Mouse (Mus musculus) CH12.LX (cell line): ENCODE measurements around the gene Fam186a.

Experiments used
- CHD2 ChIP-seq: IDR thresholded peaks from 2 replicates; pipeline ENCODE4 v1.6.1; 2011; ENCODE audit warnings: low read length, improper control_type of control experiment
- E2F4 ChIP-seq: IDR thresholded peaks from 2 replicates; pipeline ENCODE4 v1.6.1; 2011; ENCODE audit warnings: low read depth, low read length, improper control_type of control experiment; ENCODE audit not compliant: insufficient replicate concordance
- ELF1 ChIP-seq: IDR thresholded peaks from 2 replicates; pipeline ENCODE4 v1.6.1; 2014; ENCODE audit warnings: low read depth, mild to moderate bottlenecking, inconsistent platforms, low read length, improper control_type of control experiment
- ETS1 ChIP-seq: conservative IDR thresholded peaks from 2 replicates; pipeline ENCODE4 v1.6.1; 2012; ENCODE audit warnings: low read depth, mild to moderate bottlenecking, inconsistent platforms, low read length, improper control_type of control experiment, moderate library complexity
- NRF1 ChIP-seq: IDR thresholded peaks from 2 replicates; pipeline ENCODE4 v1.6.1; 2014; ENCODE audit warnings: low read depth, mild to moderate bottlenecking, inconsistent platforms, low read length, improper control_type of control experiment, moderate library complexity
- POLR2A ChIP-seq: IDR thresholded peaks from 2 replicates; pipeline ENCODE4 v1.6.1; 2011; ENCODE audit warnings: low read depth, mild to moderate bottlenecking, improper control_type of control experiment, low read length
- TBP ChIP-seq: conservative IDR thresholded peaks from 2 replicates; pipeline ENCODE4 v1.6.1; 2011; ENCODE audit warnings: low read depth, low read length, improper control_type of control experiment
- ZNF384 ChIP-seq: IDR thresholded peaks from 2 replicates; pipeline ENCODE4 v1.6.1; 2012; ENCODE audit warnings: low read depth, low read length, improper control_type of control experiment, inconsistent platforms

GRCm38 (mm10) chr15:99936659-99937058 lies 30.2 kb downstream of the Fam186a start:
- TF ChIP-seq CHD2 = no peak
- no peak for TF ChIP-seq ELF1
- TF ChIP-seq POLR2A = no peak
- TF ChIP-seq NRF1 = no peak
- no peak for TF ChIP-seq ZNF384
- TF ChIP-seq E2F4 = no peak
- TF ChIP-seq TBP = no peak
- no peak for TF ChIP-seq ETS1
